In the genomic region with DNA sequence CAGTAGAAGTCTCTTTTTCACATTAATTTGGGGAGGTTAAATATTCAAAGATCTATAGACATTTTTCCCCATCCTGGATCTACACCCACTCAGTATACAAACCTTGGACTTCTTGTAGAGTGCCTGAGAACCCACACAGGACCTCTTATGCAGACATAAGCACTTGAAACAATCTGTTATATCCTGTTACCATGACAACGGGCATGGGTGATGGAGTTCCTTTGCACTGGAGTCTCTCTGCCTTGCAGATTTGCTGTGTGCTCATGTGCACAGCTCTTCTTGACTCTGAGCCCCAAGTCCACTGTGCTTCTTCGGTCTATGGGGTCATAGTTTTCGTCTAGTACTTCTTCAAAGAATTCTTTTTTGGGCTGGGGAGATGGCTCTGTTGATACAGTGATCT, we compare ENCODE assay signal across 23 mouse cellular contexts.
DNase-seq lines count a peak whose midpoint lies in the region; ATAC-seq and TF ChIP-seq lines count a peak whose summit lies in the region.
"Had no signal": no experiment of that assay in that cellular context is flagged by ENCODE, and none has a peak within 500 bp of the region (broad histone marks: within the 10 kb centered on the region; RNA-seq: fewer than 3 reads in every experiment).

No protein-coding gene starts in this region.

- no peak for TF ChIP-seq CTCF in brain, embryonic 14.5 days (IDR thresholded peaks at IDR 0.05; ENCODE audit: borderline replicate concordance, extremely low read depth, insufficient read depth, insufficient read length)

- no peaks in the 10 kb centered on the region for H3K27me3 ChIP-seq in forebrain, embryonic 14.5 days (replicated peaks; ENCODE audit: control insufficient read depth, insufficient read depth, low read length)
- no peaks in the 10 kb centered on the region for H3K27me3 ChIP-seq in forebrain, embryonic 16.5 days (replicated peaks; ENCODE audit: control insufficient read depth, insufficient read depth, low read length)
- no peaks in the 10 kb centered on the region for H3K27me3 ChIP-seq in midbrain, embryonic 14.5 days (ENCODE audit: control insufficient read depth, insufficient read depth, low read length)
- no peaks in the 10 kb centered on the region for H3K27me3 ChIP-seq in midbrain, embryonic 15.5 days (replicated peaks)
- no peaks in the 10 kb centered on the region for H3K27me3 ChIP-seq in neural tube, embryonic 15.5 days (replicated peaks)
- H3K27me3 ChIP-seq: hindbrain, embryonic 13.5 days; kidney, embryonic 15.5 days; liver, embryonic 15.5 days; lung, embryonic 15.5 days had no signal

- no peaks in the 10 kb centered on the region for H3K9me3 ChIP-seq in forebrain, embryonic 14.5 days (replicated peaks; ENCODE audit: control insufficient read depth, low read length)
- no peaks in the 10 kb centered on the region for H3K9me3 ChIP-seq in forebrain, embryonic 16.5 days (ENCODE audit: control insufficient read depth, low read length)
- no peaks in the 10 kb centered on the region for H3K9me3 ChIP-seq in midbrain, embryonic 14.5 days (ENCODE audit: control insufficient read depth, low read length)
- H3K9me3 ChIP-seq in midbrain, embryonic 15.5 days = no peaks in the 10 kb centered on the region
- no peaks in the 10 kb centered on the region for H3K9me3 ChIP-seq in neural tube, embryonic 15.5 days (replicated peaks)
- H3K9me3 ChIP-seq: heart, embryonic 10.5 days; heart, embryonic 15.5 days; hindbrain, embryonic 13.5 days; kidney, embryonic 15.5 days; liver, embryonic 15.5 days; lung, embryonic 15.5 days had no signal

- H3K4me3 ChIP-seq in forebrain, embryonic 14.5 days (ENCODE audit: low read depth, low read length) = no peak overlapping the region
- H3K4me3 ChIP-seq in forebrain, embryonic 16.5 days (replicated peaks; ENCODE audit: low read length) = no peak overlapping the region
- H3K4me3 ChIP-seq in midbrain, embryonic 14.5 days (replicated peaks; ENCODE audit: low read depth, low read length) = no peak overlapping the region
- H3K4me3 ChIP-seq in midbrain, embryonic 15.5 days = no peak overlapping the region
- no peak overlapping the region for H3K4me3 ChIP-seq in neural tube, embryonic 15.5 days (replicated peaks)
- H3K4me3 ChIP-seq: heart, embryonic 10.5 days; heart, embryonic 15.5 days; hindbrain, embryonic 13.5 days; kidney, embryonic 15.5 days; liver, embryonic 15.5 days; lung, embryonic 15.5 days had no signal

- H3K4me2 ChIP-seq in forebrain, embryonic 14.5 days (ENCODE audit: low read length) = no peak overlapping the region
- H3K4me2 ChIP-seq in forebrain, embryonic 16.5 days (ENCODE audit: low read length) = no peak overlapping the region
- no peak overlapping the region for H3K4me2 ChIP-seq in midbrain, embryonic 14.5 days (ENCODE audit: low read length)
- no peak overlapping the region for H3K4me2 ChIP-seq in midbrain, embryonic 15.5 days
- no peak overlapping the region for H3K4me2 ChIP-seq in neural tube, embryonic 15.5 days
- H3K4me2 ChIP-seq: heart, embryonic 15.5 days; hindbrain, embryonic 13.5 days; kidney, embryonic 15.5 days; liver, embryonic 15.5 days; lung, embryonic 15.5 days; midbrain, embryonic 11.5 days had no signal

- DNase-seq in forebrain, embryonic 14.5 days (ENCODE audit: low spot score) = peak; percentile 75
- DNase-seq in midbrain, embryonic 14.5 days = peak; percentile 69
- DNase-seq in brain, embryonic 14.5 days (ENCODE audit: low read depth) = peak; percentile 69
- peak; percentile 7 for DNase-seq in induced T-regulatory cell, adult 2 months (ENCODE audit: low read depth)
- DNase-seq in heart, adult 11 months = no peak
- DNase-seq: adrenal gland, postnatal 25 days; cerebellum, adult 8-10 months; cerebellum, postnatal 25 days; gastrocnemius, postnatal 14 days; kidney, adult 18-20 months; kidney, postnatal 25 days; lung, postnatal 36 days; right cerebral cortex, postnatal 14 days had no signal

- no peak overlapping the region for H3K9ac ChIP-seq in forebrain, embryonic 14.5 days (ENCODE audit: low read length)
- H3K9ac ChIP-seq in forebrain, embryonic 16.5 days (replicated peaks; ENCODE audit: low read depth, low read length) = no peak overlapping the region
- no peak overlapping the region for H3K9ac ChIP-seq in midbrain, embryonic 14.5 days (replicated peaks; ENCODE audit: low read length)
- no peak overlapping the region for H3K9ac ChIP-seq in midbrain, embryonic 15.5 days
- no peak overlapping the region for H3K9ac ChIP-seq in neural tube, embryonic 15.5 days (replicated peaks)
- H3K9ac ChIP-seq: heart, embryonic 15.5 days; hindbrain, embryonic 13.5 days; kidney, embryonic 15.5 days; liver, embryonic 15.5 days; lung, embryonic 15.5 days had no signal

- no peak overlapping the region for H3K27ac ChIP-seq in forebrain, embryonic 14.5 days (ENCODE audit: low read depth, low read length)
- no peak overlapping the region for H3K27ac ChIP-seq in forebrain, embryonic 16.5 days (ENCODE audit: low read length)
- no peak overlapping the region for H3K27ac ChIP-seq in midbrain, embryonic 14.5 days (replicated peaks; ENCODE audit: low read depth, low read length)
- H3K27ac ChIP-seq in midbrain, embryonic 15.5 days = no peak overlapping the region
- no peak overlapping the region for H3K27ac ChIP-seq in neural tube, embryonic 15.5 days (replicated peaks)
- H3K27ac ChIP-seq: heart, embryonic 10.5 days; heart, embryonic 15.5 days; hindbrain, embryonic 13.5 days; kidney, embryonic 15.5 days; liver, embryonic 15.5 days; lung, embryonic 15.5 days had no signal

- no peaks in the 10 kb centered on the region for H3K4me1 ChIP-seq in forebrain, embryonic 14.5 days (ENCODE audit: control insufficient read depth, insufficient read depth, low read length)
- 0 out of 2 replicates have a peak, but pooled peaks cover 2% of the 10 kb centered on the region for H3K4me1 ChIP-seq in forebrain, embryonic 16.5 days (replicated peaks; ENCODE audit: control insufficient read depth, insufficient read depth, low read length)
- no peaks in the 10 kb centered on the region for H3K4me1 ChIP-seq in midbrain, embryonic 14.5 days (ENCODE audit: control insufficient read depth, insufficient read depth, low read length)
- 0 out of 2 replicates have a peak, but pooled peaks cover 4% of the 10 kb centered on the region for H3K4me1 ChIP-seq in midbrain, embryonic 15.5 days
- H3K4me1 ChIP-seq in neural tube, embryonic 15.5 days = no peaks in the 10 kb centered on the region
- H3K4me1 ChIP-seq: heart, embryonic 10.5 days; heart, embryonic 15.5 days; kidney, embryonic 15.5 days; liver, embryonic 15.5 days; lung, embryonic 15.5 days had no signal

- WGBS in forebrain, embryonic 14.5 days = 91% methylated on average over 3 of the region's 3 CpGs
- 87% methylated on average over 3 of the region's 3 CpGs for WGBS in forebrain, embryonic 16.5 days
- 82% methylated on average over 3 of the region's 3 CpGs for WGBS in midbrain, embryonic 14.5 days
- whole genome bisulfite sequencing in midbrain, embryonic 15.5 days = 76% methylated on average over 3 of the region's 3 CpGs
- WGBS in neural tube, embryonic 15.5 days = 82% methylated on average over 3 of the region's 3 CpGs

- no peak for ATAC-seq in forebrain, embryonic 14.5 days
- ATAC-seq in forebrain, embryonic 16.5 days = no peak
- ATAC-seq in midbrain, embryonic 14.5 days (ENCODE audit: low FRiP score, low TSS enrichment) = no peak
- no peak for ATAC-seq in midbrain, embryonic 15.5 days (replicated peaks)
- ATAC-seq in neural tube, embryonic 15.5 days (ENCODE audit: low FRiP score) = no peak

- no peaks in the 10 kb centered on the region for H3K36me3 ChIP-seq in forebrain, embryonic 14.5 days (ENCODE audit: control insufficient read depth, insufficient read depth, low read length)
- H3K36me3 ChIP-seq in forebrain, embryonic 16.5 days (ENCODE audit: control insufficient read depth, insufficient read depth) = no peaks in the 10 kb centered on the region
- no peaks in the 10 kb centered on the region for H3K36me3 ChIP-seq in midbrain, embryonic 14.5 days (ENCODE audit: control insufficient read depth, insufficient read depth, low read length)
- H3K36me3 ChIP-seq in midbrain, embryonic 15.5 days (replicated peaks) = no peaks in the 10 kb centered on the region
- H3K36me3 ChIP-seq in neural tube, embryonic 15.5 days = no peaks in the 10 kb centered on the region
- H3K36me3 ChIP-seq: heart, embryonic 10.5 days; heart, embryonic 15.5 days; hindbrain, embryonic 13.5 days; kidney, embryonic 15.5 days; liver, embryonic 15.5 days; lung, embryonic 15.5 days had no signal

- TF ChIP-seq POLR2A in brain, embryonic 14.5 days (IDR thresholded peaks at IDR 0.05; ENCODE audit: borderline replicate concordance, extremely low read depth, insufficient read depth, insufficient read length, poor library complexity, severe bottlenecking) = no peak
